Mouse (Mus musculus) megakaryocyte, embryonic 14.5 days (primary cell): ENCODE results near the gene Gnas.

Experiments
- FLI1 ChIP-seq: IDR thresholded peaks from 2 replicates; pipeline ENCODE4 v1.6.1; 2012; ENCODE audit warnings: low read length, inconsistent platforms, mixed read lengths
- GATA1 ChIP-seq: IDR thresholded peaks from 3 replicates; pipeline ENCODE4 v1.6.1; 2012; ENCODE audit warnings: mixed read lengths, low read length, inconsistent platforms, borderline replicate concordance

DNA sequence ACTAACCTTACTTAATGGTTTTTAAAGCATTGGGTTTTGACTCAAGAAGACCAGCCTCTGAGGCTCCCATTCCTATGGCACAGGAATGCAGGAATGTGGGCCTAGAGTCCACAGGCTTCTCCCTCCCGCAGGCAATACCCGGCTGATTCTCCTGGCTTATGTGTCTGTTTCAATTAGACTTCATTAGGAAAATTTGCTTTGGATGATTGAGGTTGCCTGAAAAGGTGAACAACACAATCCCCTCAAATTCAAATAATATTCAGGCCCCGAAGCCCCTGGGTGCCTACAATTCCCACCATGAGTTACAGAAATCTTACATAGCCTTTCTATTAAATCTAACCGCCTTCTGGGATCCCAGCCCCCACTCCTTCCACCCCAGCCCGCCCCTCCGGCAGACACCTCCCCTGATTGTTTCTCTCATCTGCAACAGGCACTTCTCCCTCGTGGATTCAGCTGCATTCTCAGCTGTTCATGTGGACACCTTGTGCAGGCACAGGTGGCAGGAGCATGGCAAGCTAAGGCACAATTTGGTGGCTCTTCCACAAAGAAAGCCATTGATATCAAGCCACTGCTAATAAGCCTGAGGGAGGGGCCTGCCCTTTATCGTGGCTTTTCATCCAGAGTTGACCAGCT lies 7.0 kb downstream of the Gnas start:
- TF ChIP-seq FLI1 (no peak), GATA1 (no peak)
